10 mouse cellular contexts compared by ENCODE assay signal in the genomic region with DNA sequence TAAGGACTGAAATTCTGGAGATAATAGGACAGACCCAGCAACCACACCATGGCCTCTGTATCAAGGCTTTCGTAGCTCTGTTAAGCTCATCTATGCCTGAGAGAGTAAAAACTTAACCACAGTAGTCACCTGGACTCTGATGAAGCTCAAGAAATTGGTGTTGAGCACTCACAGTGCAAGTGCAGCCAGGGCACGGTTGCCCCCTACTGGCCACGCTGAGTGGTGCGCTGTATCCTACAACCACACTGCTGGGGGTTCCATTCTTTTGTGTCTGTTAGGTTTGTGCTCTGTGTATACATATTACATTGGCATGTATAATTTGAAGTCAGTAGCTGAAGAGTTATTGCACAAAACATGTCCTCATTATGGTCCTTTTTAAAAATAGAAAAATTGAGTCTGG. TPM values are rescaled to one million over a fixed set of nuclear protein-coding genes. Genes with fewer than 3 reads are reported as not detected.
A peak's percentile ranks its signal among the peaks of the same experiment; 100 is the strongest.
DNase-seq lines count a peak whose midpoint lies in the region; ATAC-seq and TF ChIP-seq lines count a peak whose summit lies in the region.
"Had no signal": no experiment of that assay in that cellular context is flagged by ENCODE, and none has a peak within 500 bp of the region (broad histone marks: within the 10 kb centered on the region; RNA-seq: fewer than 3 reads in every experiment).

No protein-coding gene starts in this region.

- H3K4me3 ChIP-seq in intestine, postnatal 0 days (ENCODE audit: low read depth, low read length): no peak overlapping the region
- H3K4me3 ChIP-seq in intestine, embryonic 15.5 days (replicated peaks): no peak overlapping the region
- H3K4me3 ChIP-seq: erythroblast, embryonic 14.5 days; limb, embryonic 12.5 days had no signal

- DNase-seq in urinary bladder, postnatal 25 days (ENCODE audit: low spot score): peak; percentile 43
- no peak for DNase-seq in urinary bladder, postnatal 4 days (ENCODE audit: low spot score in 2 of 2)
- no peak for DNase-seq in brain, embryonic 14.5 days (ENCODE audit: low read depth)
- DNase-seq in spleen, postnatal 4 days (ENCODE audit: low spot score in 2 of 2): no peak

- H3K27ac ChIP-seq in intestine, postnatal 0 days (ENCODE audit: low read depth, low read length): no peak overlapping the region
- H3K27ac ChIP-seq in intestine, embryonic 15.5 days: no peak overlapping the region
- H3K27ac ChIP-seq: limb, embryonic 12.5 days had no signal

- H3K9ac ChIP-seq in intestine, postnatal 0 days (ENCODE audit: low read depth, low read length): no peak overlapping the region
- no peak overlapping the region for H3K9ac ChIP-seq in intestine, embryonic 15.5 days
- H3K9ac ChIP-seq: limb, embryonic 12.5 days had no signal

- no peak for ATAC-seq in intestine, postnatal 0 days
- ATAC-seq in intestine, embryonic 15.5 days: no peak
- ATAC-seq in erythroblast, adult 5-6 weeks (replicated peaks; ENCODE audit: low FRiP score, poor library complexity, severe bottlenecking): no peak

- peak; percentile 83 for TF ChIP-seq CTCF in intestine, postnatal 0 days (IDR thresholded peaks at IDR 0.05; ENCODE audit: low read depth)
- TF ChIP-seq CTCF in brain, embryonic 14.5 days (IDR thresholded peaks at IDR 0.05; ENCODE audit: borderline replicate concordance, extremely low read depth, insufficient read depth, insufficient read length): peak; percentile 51

- H3K9me3 ChIP-seq in intestine, postnatal 0 days (ENCODE audit: control insufficient read depth): no peaks in the 10 kb centered on the region
- no peaks in the 10 kb centered on the region for H3K9me3 ChIP-seq in intestine, embryonic 15.5 days

- no peaks in the 10 kb centered on the region for H3K4me1 ChIP-seq in intestine, postnatal 0 days (replicated peaks; ENCODE audit: control insufficient read depth, insufficient read depth, low read length)
- H3K4me1 ChIP-seq in intestine, embryonic 15.5 days (replicated peaks): no peaks in the 10 kb centered on the region
- H3K4me1 ChIP-seq: limb, embryonic 12.5 days had no signal

- no peak for TF ChIP-seq POLR2A in brain, embryonic 14.5 days (IDR thresholded peaks at IDR 0.05; ENCODE audit: borderline replicate concordance, extremely low read depth, insufficient read depth, insufficient read length, poor library complexity, severe bottlenecking)

- no peaks in the 10 kb centered on the region for H3K36me3 ChIP-seq in intestine, postnatal 0 days (ENCODE audit: control insufficient read depth, insufficient read depth)
- no peaks in the 10 kb centered on the region for H3K36me3 ChIP-seq in intestine, embryonic 15.5 days
- H3K36me3 ChIP-seq: limb, embryonic 12.5 days had no signal

- no peaks in the 10 kb centered on the region for H3K27me3 ChIP-seq in intestine, postnatal 0 days (replicated peaks; ENCODE audit: control insufficient read depth, insufficient read depth, low read length)
- no peaks in the 10 kb centered on the region for H3K27me3 ChIP-seq in intestine, embryonic 15.5 days (replicated peaks)
- H3K27me3 ChIP-seq: limb, embryonic 12.5 days had no signal

- WGBS in intestine, postnatal 0 days: 38% methylated on average over 4 of the region's 4 CpGs
- 41% methylated on average over 4 of the region's 4 CpGs for WGBS in intestine, embryonic 15.5 days

- H3K4me2 ChIP-seq in intestine, postnatal 0 days (replicated peaks; ENCODE audit: low read depth): no peak overlapping the region
- H3K4me2 ChIP-seq in intestine, embryonic 15.5 days (replicated peaks): no peak overlapping the region
- H3K4me2 ChIP-seq: limb, embryonic 12.5 days had no signal

RNA-seq across cellular contexts. Expression of a gene that starts 23.1 kb away (rescaled TPM):
- polyA plus RNA-seq in intestine, postnatal 0 days (2015; fragmentation: Nextera tagmentation; extraction: Ambion mirVana): not detected in 2 replicates
- polyA plus RNA-seq in intestine, embryonic 15.5 days (2015; fragmentation: Nextera tagmentation; extraction: Ambion mirVana): not detected in 2 replicates
- not detected in 2 replicates for polyA plus RNA-seq in brain, embryonic 14.5 days (2012; rRNA removed)
- not detected in 2 replicates for total RNA-seq in erythroblast, adult 5-6 weeks (2015; ENCODE audit: low replicate concordance)
- not detected in 2 replicates for total RNA-seq in erythroblast, adult 5-6 weeks (2017; ENCODE audit: low replicate concordance)
- total RNA-seq: heart, postnatal 10 days had no signal
- polyA plus RNA-seq: erythroblast, embryonic 14.5 days; limb, embryonic 12.5 days had no signal
